Mouse (Mus musculus): ENCODE results near the gene Ryk. TPM values are rescaled to one million over a fixed set of nuclear protein-coding genes. Genes with fewer than 3 reads are reported as not detected.

Ryk gene
- total RNA-seq, 2 experiments from 2014 or later = 32.7 to 38.4 TPM

- no peak for DNase-seq (ENCODE audit: low spot score in 2 of 2)
- intact Hi-C loops (cut with DNase I) = no loop called here
Observed at GRCm38 (mm10) chr9:102852076-102853022, 17.6 kb downstream of the Ryk start.

GRCm38 (mm10) chr9:102857856-102858255 is 23.1 kb downstream of the Ryk start:
- DNase-seq (ENCODE audit: low spot score in 2 of 2) = no peak
- intact Hi-C loops (cut with DNase I) = no loop called here

- intact Hi-C loops (cut with DNase I) = no loop called here
- DNase-seq (ENCODE audit: low spot score in 2 of 2) = no peak
Observed at GRCm38 (mm10) chr9:102858283-102858682, 23.6 kb downstream of the Ryk start.

GRCm38 (mm10) chr9:102859399-102859798 is 24.7 kb downstream of the Ryk start:
- no peak for DNase-seq (ENCODE audit: low spot score in 2 of 2)
- intact Hi-C loops (cut with DNase I) = no loop called here

GRCm38 (mm10) chr9:102859963-102860362 is 25.2 kb downstream of the Ryk start:
- DNase-seq (ENCODE audit: low spot score in 2 of 2) = no peak
- intact Hi-C loops (cut with DNase I) = no loop called here

GRCm38 (mm10) chr9:102860802-102861469 is 26.2 kb downstream of the Ryk start:
- no peak for DNase-seq (ENCODE audit: low spot score in 2 of 2)
- intact Hi-C loops (cut with DNase I) = no loop called here

GRCm38 (mm10) chr9:102861789-102862188 is 27.1 kb downstream of the Ryk start:
- no peak for DNase-seq (ENCODE audit: low spot score in 2 of 2)
- intact Hi-C loops (cut with DNase I) = no loop called here

- intact Hi-C loops (cut with DNase I) = no loop called here
- DNase-seq (ENCODE audit: low spot score in 2 of 2) = no peak
Observed at GRCm38 (mm10) chr9:102862260-102862659, 27.5 kb downstream of the Ryk start.

- DNase-seq (ENCODE audit: low spot score in 2 of 2) = peak; percentile 83 to 96
- intact Hi-C loops (cut with DNase I) = loop anchor here (2.0 kb wide), 2 partner anchors 29 to 147 kb away; partner anchors contain the start of genes Amotl2 and Ryk
Observed at GRCm38 (mm10) chr9:102863876-102864545, 29.3 kb downstream of the Ryk start.

GRCm38 (mm10) chr9:102864931-102865330 is 30.2 kb downstream of the Ryk start:
- intact Hi-C loops (cut with DNase I) = loop anchor here (1.0 to 5.0 kb wide), 4 partner anchors 30 to 148 kb away; partner anchors contain the start of genes Amotl2 and Ryk
- DNase-seq (ENCODE audit: low spot score in 2 of 2) = no peak

- intact Hi-C loops (cut with DNase I) = loop anchor here (1.0 to 5.0 kb wide), 5 partner anchors 31 to 229 kb away; partner anchors contain the start of genes Amotl2 and Ryk
- DNase-seq (ENCODE audit: low spot score in 2 of 2) = no peak
Observed at GRCm38 (mm10) chr9:102865946-102866737, 31.4 kb downstream of the Ryk start.

- intact Hi-C loops (cut with DNase I) = loop anchor here (2.0 to 5.0 kb wide), 2 partner anchors 65 to 230 kb away; no protein-coding TSS in a partner anchor
- DNase-seq (ENCODE audit: low spot score in 2 of 2) = peak; percentile 69 to 74
Observed at GRCm38 (mm10) chr9:102866893-102867292, 32.2 kb downstream of the Ryk start.

GRCm38 (mm10) chr9:102867516-102867915 is 32.8 kb downstream of the Ryk start:
- no peak for DNase-seq (ENCODE audit: low spot score in 2 of 2)
- intact Hi-C loops (cut with DNase I) = loop anchor here (2.0 to 5.0 kb wide), 2 partner anchors 65 to 231 kb away; no protein-coding TSS in a partner anchor

GRCm38 (mm10) chr9:102868451-102868850 is 33.7 kb downstream of the Ryk start:
- DNase-seq (ENCODE audit: low spot score in 2 of 2) = no peak
- intact Hi-C loops (cut with DNase I) = loop anchor here (5.0 kb wide), 1 partner anchor 66 kb away; no protein-coding TSS in a partner anchor

GRCm38 (mm10) chr9:102876054-102876690 is 41.5 kb downstream of the Ryk start:
- intact Hi-C loops (cut with DNase I) = no loop called here
- DNase-seq (ENCODE audit: low spot score in 2 of 2) = no peak

GRCm38 (mm10) chr9:102877916-102878315 is 43.2 kb downstream of the Ryk start:
- no peak for DNase-seq (ENCODE audit: low spot score in 2 of 2)
- intact Hi-C loops (cut with DNase I) = no loop called here

GRCm38 (mm10) chr9:102879545-102879944 is 44.8 kb downstream of the Ryk start:
- DNase-seq (ENCODE audit: low spot score in 2 of 2) = peak; percentile 40 to 60
- intact Hi-C loops (cut with DNase I) = no loop called here

GRCm38 (mm10) chr9:102884703-102885102 is 50.0 kb downstream of the Ryk start:
- no peak for DNase-seq (ENCODE audit: low spot score in 2 of 2)
- intact Hi-C loops (cut with DNase I) = no loop called here

Data from left cerebral cortex, postnatal 25 days (tissue).